Mouse (Mus musculus) adrenal gland, postnatal 4 days (tissue): ENCODE results near the gene I830077J02Rik. TPM values are rescaled to one million over a fixed set of nuclear protein-coding genes. Genes with fewer than 3 reads are reported as not detected.
"Not testable (repeated sequence)": the region's sequence is repeated elsewhere in the genome, so short reads cannot be mapped to it uniquely, and the experiment has no call there.

Experiments
- DNase-seq, 2 experiments: peaks; one replicate each; pipeline ENCODE4 v3.0.0; 2021 to 2022; ENCODE audit warnings: low spot score in 2 of 2, mixed read lengths in 2 of 2
- total RNA-seq, 2 experiments: library from RNA; stranded (reverse); gene quantifications; 2 replicates each; pipeline ENCODE4 v1.2.3; 2021

The I830077J02Rik gene
- total RNA-seq, 2 experiments from 2014 or later: 0.78 to 1.0 TPM

GRCm38 (mm10) chr3:105920743-105921142 is 11.7 kb downstream of the I830077J02Rik start:
- DNase-seq: not testable (repeated sequence)

- DNase-seq: no peak
Measured at GRCm38 (mm10) chr3:105918355-105918745, 14.1 kb downstream of the I830077J02Rik start.

- no peak for DNase-seq
Measured at GRCm38 (mm10) chr3:105917656-105918354, 14.7 kb downstream of the I830077J02Rik start.

GRCm38 (mm10) chr3:105916455-105916854 is 16.0 kb downstream of the I830077J02Rik start:
- DNase-seq: not testable (repeated sequence)

GRCm38 (mm10) chr3:105915281-105915680 is 17.2 kb downstream of the I830077J02Rik start:
- no peak for DNase-seq

GRCm38 (mm10) chr3:105913839-105914681 is 18.4 kb downstream of the I830077J02Rik start:
- no peak for DNase-seq

- no peak for DNase-seq
Measured at GRCm38 (mm10) chr3:105912097-105912880, 20.2 kb downstream of the I830077J02Rik start.

- no peak for DNase-seq
Measured at GRCm38 (mm10) chr3:105910519-105911190, 21.8 kb downstream of the I830077J02Rik start.

GRCm38 (mm10) chr3:105908976-105909375 is 23.5 kb downstream of the I830077J02Rik start:
- DNase-seq: no peak

GRCm38 (mm10) chr3:105907956-105908655 is 24.4 kb downstream of the I830077J02Rik start:
- no peak for DNase-seq

- no peak for DNase-seq
Measured at GRCm38 (mm10) chr3:105904721-105905120, 27.7 kb downstream of the I830077J02Rik start.

GRCm38 (mm10) chr3:105904213-105904612 is 28.3 kb downstream of the I830077J02Rik start:
- no peak for DNase-seq

- DNase-seq: no peak
Measured at GRCm38 (mm10) chr3:105901468-105901867, 31.0 kb downstream of the I830077J02Rik start.

GRCm38 (mm10) chr3:105900716-105901115 is 31.7 kb downstream of the I830077J02Rik start:
- DNase-seq: no peak

- DNase-seq: no peak
Measured at GRCm38 (mm10) chr3:105900266-105900665, 32.2 kb downstream of the I830077J02Rik start.

GRCm38 (mm10) chr3:105899394-105900147 is 32.9 kb downstream of the I830077J02Rik start:
- DNase-seq: peak; percentile 65 to 67

GRCm38 (mm10) chr3:105898861-105899260 is 33.6 kb downstream of the I830077J02Rik start:
- no peak for DNase-seq

GRCm38 (mm10) chr3:105898325-105898724 is 34.1 kb downstream of the I830077J02Rik start:
- DNase-seq: no peak

GRCm38 (mm10) chr3:105896811-105897210 is 35.7 kb downstream of the I830077J02Rik start:
- no peak for DNase-seq
